Mouse (Mus musculus) CH12.LX (cell line): ENCODE results near the gene Sav1.

Source experiments
- CTCF ChIP-seq, 2 experiments: IDR thresholded peaks in 1 of 2; conservative IDR thresholded peaks in 1 of 2; 2 replicates each; pipeline ENCODE4 v1.5.1; 2011 to 2012; ENCODE audit warnings: low read depth in 2 of 2, low read length in 2 of 2, improper control_type of control experiment in 1 of 2, inconsistent platforms in 1 of 2, mild to moderate bottlenecking in 1 of 2, moderate library complexity in 1 of 2
- EP300 ChIP-seq: IDR thresholded peaks from 2 replicates; pipeline ENCODE4 v1.6.1; 2011; ENCODE audit warnings: low read length, improper control_type of control experiment
- ETS1 ChIP-seq: conservative IDR thresholded peaks from 2 replicates; pipeline ENCODE4 v1.6.1; 2012; ENCODE audit warnings: low read depth, mild to moderate bottlenecking, inconsistent platforms, low read length, improper control_type of control experiment, moderate library complexity
- JUND ChIP-seq: conservative IDR thresholded peaks from 2 replicates; pipeline ENCODE4 v1.6.1; 2011; ENCODE audit warnings: low read depth, low read length, improper control_type of control experiment
- MAX ChIP-seq: IDR thresholded peaks from 2 replicates; pipeline ENCODE4 v1.6.1; 2011; ENCODE audit warnings: low read length, improper control_type of control experiment
- MAZ ChIP-seq: IDR thresholded peaks from 2 replicates; pipeline ENCODE4 v1.6.1; 2012; ENCODE audit warnings: low read depth, mild to moderate bottlenecking, inconsistent platforms, low read length, improper control_type of control experiment, moderate library complexity
- MYC ChIP-seq: IDR thresholded peaks from 2 replicates; pipeline ENCODE4 v1.6.1; 2011; ENCODE audit warnings: low read depth, mild to moderate bottlenecking, improper control_type of control experiment, low read length
- NRF1 ChIP-seq: IDR thresholded peaks from 2 replicates; pipeline ENCODE4 v1.6.1; 2014; ENCODE audit warnings: low read depth, mild to moderate bottlenecking, inconsistent platforms, low read length, improper control_type of control experiment, moderate library complexity
- POLR2A ChIP-seq: IDR thresholded peaks from 2 replicates; pipeline ENCODE4 v1.6.1; 2011; ENCODE audit warnings: low read depth, mild to moderate bottlenecking, improper control_type of control experiment, low read length
- POLR2AphosphoS2 ChIP-seq: IDR thresholded peaks from 2 replicates; pipeline ENCODE4 v1.6.1; 2011; ENCODE audit warnings: low read depth, low read length, improper control_type of control experiment
- RAD21 ChIP-seq: IDR thresholded peaks from 2 replicates; pipeline ENCODE4 v1.6.1; 2011; ENCODE audit warnings: low read depth, mild to moderate bottlenecking, low read length, improper control_type of control experiment, moderate library complexity
- SMC3 ChIP-seq: IDR thresholded peaks from 2 replicates; pipeline ENCODE4 v1.6.1; 2011; ENCODE audit warnings: low read depth, low read length, improper control_type of control experiment
- UBTF ChIP-seq: IDR thresholded peaks from 2 replicates; pipeline ENCODE4 v1.6.1; 2012; ENCODE audit warnings: low read depth, mild to moderate bottlenecking, inconsistent platforms, low read length, improper control_type of control experiment, moderate library complexity
- ZKSCAN1 ChIP-seq: IDR thresholded peaks from 2 replicates; pipeline ENCODE4 v1.6.1; 2012; ENCODE audit warnings: low read depth, inconsistent platforms, low read length, improper control_type of control experiment, borderline replicate concordance

- TF ChIP-seq ZKSCAN1 = no peak
- TF ChIP-seq JUND = no peak
- no peak for TF ChIP-seq POLR2AphosphoS2
- TF ChIP-seq MAZ = no peak
- TF ChIP-seq UBTF = no peak
- TF ChIP-seq SMC3 = no peak
- TF ChIP-seq RAD21 = no peak
- no peak for TF ChIP-seq MAX
- TF ChIP-seq CTCF (conservative IDR thresholded peaks at IDR 0.05 in 1 of 2, IDR thresholded peaks at IDR 0.05 in 1 of 2; ENCODE audit: low read depth in 2 of 2, low read length in 2 of 2) = no peak
- no peak for TF ChIP-seq NRF1
- TF ChIP-seq ETS1 = no peak
- TF ChIP-seq MYC = no peak
- no peak for TF ChIP-seq EP300
- no peak for TF ChIP-seq POLR2A
These were observed 8.6 kb upstream of the Sav1 start for GRCm38 (mm10) chr12:69995382-69995781.
